Mouse (Mus musculus) midbrain, embryonic 15.5 days (tissue): ENCODE data around the gene H2-D1. TPM values are rescaled to one million over a fixed set of nuclear protein-coding genes. Genes with fewer than 3 reads are reported as not detected.

ENCODE experiments used
- ATAC-seq: fragments of 200-750 bp; cut with Nextera tagmentation; replicated peaks from 2 replicates; pipeline ENCODE4 v1.8.0; 2017; ENCODE audit warnings: moderate TSS enrichment
- H3K27ac ChIP-seq: fragments of 300-500 bp; sonication (generic); 2 replicates; pipeline ENCODE4 v1.5.1; 2015; ENCODE audit warnings: mild to moderate bottlenecking, inconsistent platforms
- H3K27me3 ChIP-seq: fragments of 300-500 bp; sonication (generic); replicated peaks from 2 replicates; pipeline ENCODE4 v1.6.1; 2015; ENCODE audit warnings: inconsistent platforms
- H3K36me3 ChIP-seq: fragments of 300-500 bp; sonication (generic); replicated peaks from 2 replicates; pipeline ENCODE4 v1.6.1; 2015; ENCODE audit warnings: inconsistent platforms
- H3K4me1 ChIP-seq: fragments of 300-500 bp; sonication (generic); 2 replicates; pipeline ENCODE4 v1.6.1; 2015; ENCODE audit warnings: inconsistent platforms
- H3K4me2 ChIP-seq: fragments of 300-500 bp; sonication (generic); 2 replicates; pipeline ENCODE4 v1.6.1; 2015; ENCODE audit warnings: inconsistent platforms, mild to moderate bottlenecking, moderate library complexity
- H3K4me3 ChIP-seq: fragments of 300-500 bp; sonication (generic); 2 replicates; pipeline ENCODE4 v1.5.1; 2015; ENCODE audit warnings: mild to moderate bottlenecking, inconsistent platforms
- H3K9ac ChIP-seq: fragments of 300-500 bp; sonication (generic); 2 replicates; pipeline ENCODE4 v1.6.1; 2015; ENCODE audit warnings: mild to moderate bottlenecking, inconsistent platforms
- H3K9me3 ChIP-seq: fragments of 300-500 bp; sonication (generic); 2 replicates; pipeline ENCODE4 v1.6.1; 2016; ENCODE audit warnings: inconsistent platforms
- WGBS: fragments of 180-500 bp; shearing (Covaris S2); methylation state at CpG from one replicate; pipeline ENCODE4 v1.1.7; 2015; ENCODE audit warnings: mixed read lengths; 5-methylcytosine and 5-hydroxymethylcytosine counted together
- polyA plus RNA-seq: library from polyadenylated mRNA; unstranded; fragments of >200 nt; fragmentation: Nextera tagmentation; extraction: Ambion mirVana; gene quantifications from 2 replicates; pipeline ENCODE4 v1.2.1, GENCODE M21; 2015

The H2-D1 gene
- polyA plus RNA-seq, 1 experiment from 2014 or later, result 93.4 TPM

- ATAC-seq, result peak; percentile 43
- Histone ChIP-seq H3K9ac (peak overlapping the region; percentile 98), H3K27ac (peak overlapping the region; percentile 99), H3K4me1 (peaks cover 47% of the 10 kb centered on the region), H3K36me3 (peaks cover 31% of the 10 kb centered on the region), H3K4me3 (peak overlapping the region; percentile 98), H3K27me3 (no peaks in the 10 kb centered on the region), H3K9me3 (no peaks in the 10 kb centered on the region), H3K4me2 (peak overlapping the region; percentile 82)
- whole genome bisulfite sequencing, result under 1% methylated on average over 55 of the region's 55 CpGs
These were observed 20.3 kb upstream of the H2-D1 start for GRCm38 (mm10) chr17:35242015-35242941.

GRCm38 (mm10) chr17:35243086-35243485 lies 19.4 kb upstream of the H2-D1 start:
- H3K4me2 ChIP-seq, result peak overlapping the region; percentile 82
- H3K4me1 ChIP-seq, result peaks cover 46% of the 10 kb centered on the region
- no peak for ATAC-seq
- H3K36me3 ChIP-seq, result peaks cover 38% of the 10 kb centered on the region
- 3% methylated on average over 16 of the region's 16 CpGs for WGBS
- H3K4me3 ChIP-seq, result peak overlapping the region; percentile 98
- H3K27ac ChIP-seq, result peak overlapping the region; percentile 99
- H3K9ac ChIP-seq, result peak overlapping the region; percentile 98
- no peaks in the 10 kb centered on the region for H3K9me3 ChIP-seq
- no peaks in the 10 kb centered on the region for H3K27me3 ChIP-seq

GRCm38 (mm10) chr17:35244999-35245398 lies 17.5 kb upstream of the H2-D1 start:
- no peak for ATAC-seq
- no peaks in the 10 kb centered on the region for H3K27me3 ChIP-seq
- H3K4me3 ChIP-seq, result peak overlapping the region; percentile 98; the same call in 1 of the 2 replicates
- H3K9ac ChIP-seq, result no peak overlapping the region
- peaks cover 45% of the 10 kb centered on the region for H3K4me1 ChIP-seq
- H3K36me3 ChIP-seq, result peaks cover 57% of the 10 kb centered on the region
- H3K27ac ChIP-seq, result no peak overlapping the region
- 60% methylated on average over 2 of the region's 2 CpGs for WGBS
- H3K4me2 ChIP-seq, result peak overlapping the region; percentile 82
- H3K9me3 ChIP-seq, result no peaks in the 10 kb centered on the region

- no peak overlapping the region for H3K9ac ChIP-seq
- whole genome bisulfite sequencing, result 79% methylated on average over 15 of the region's 15 CpGs
- no peak overlapping the region for H3K27ac ChIP-seq
- peak overlapping the region; percentile 82 for H3K4me2 ChIP-seq
- H3K4me1 ChIP-seq, result peaks cover 35% of the 10 kb centered on the region
- H3K36me3 ChIP-seq, result peaks cover 67% of the 10 kb centered on the region
- ATAC-seq, result no peak
- no peak overlapping the region for H3K4me3 ChIP-seq
- H3K27me3 ChIP-seq, result no peaks in the 10 kb centered on the region
- no peaks in the 10 kb centered on the region for H3K9me3 ChIP-seq
These were observed 16.6 kb upstream of the H2-D1 start for GRCm38 (mm10) chr17:35245731-35246623.

- no peak overlapping the region for H3K4me3 ChIP-seq
- H3K4me2 ChIP-seq, result no peak overlapping the region
- peaks cover 76% of the 10 kb centered on the region for H3K36me3 ChIP-seq
- no peaks in the 10 kb centered on the region for H3K9me3 ChIP-seq
- H3K9ac ChIP-seq, result no peak overlapping the region
- H3K27me3 ChIP-seq, result no peaks in the 10 kb centered on the region
- WGBS, result 90% methylated on average over 7 of the region's 7 CpGs
- H3K27ac ChIP-seq, result no peak overlapping the region
- peaks cover 35% of the 10 kb centered on the region for H3K4me1 ChIP-seq
- ATAC-seq, result no peak
These were observed 15.4 kb upstream of the H2-D1 start for GRCm38 (mm10) chr17:35247144-35247543.

GRCm38 (mm10) chr17:35248986-35249385 lies 13.5 kb upstream of the H2-D1 start:
- H3K9ac ChIP-seq, result no peak overlapping the region
- H3K4me3 ChIP-seq, result no peak overlapping the region
- H3K4me1 ChIP-seq, result peaks cover 29% of the 10 kb centered on the region
- peaks cover 94% of the 10 kb centered on the region for H3K36me3 ChIP-seq
- 85% methylated on average over 14 of the region's 14 CpGs for WGBS
- no peak overlapping the region for H3K4me2 ChIP-seq
- no peak for ATAC-seq
- no peaks in the 10 kb centered on the region for H3K27me3 ChIP-seq
- H3K27ac ChIP-seq, result no peak overlapping the region
- H3K9me3 ChIP-seq, result no peaks in the 10 kb centered on the region

- no peak for ATAC-seq
- WGBS, result 85% methylated on average over 19 of the region's 19 CpGs
- H3K4me2 ChIP-seq, result no peak overlapping the region
- H3K27me3 ChIP-seq, result no peaks in the 10 kb centered on the region
- H3K4me3 ChIP-seq, result no peak overlapping the region
- H3K9ac ChIP-seq, result no peak overlapping the region
- H3K36me3 ChIP-seq, result peaks cover 92% of the 10 kb centered on the region
- no peak overlapping the region for H3K27ac ChIP-seq
- H3K9me3 ChIP-seq, result no peaks in the 10 kb centered on the region
- H3K4me1 ChIP-seq, result peaks cover 23% of the 10 kb centered on the region
These were observed 12.9 kb upstream of the H2-D1 start for GRCm38 (mm10) chr17:35249451-35250197.

- Histone ChIP-seq H3K4me2 (no peak overlapping the region), H3K27ac (no peak overlapping the region), H3K36me3 (peaks cover 84% of the 10 kb centered on the region), H3K9me3 (no peaks in the 10 kb centered on the region), H3K4me1 (peaks cover 14% of the 10 kb centered on the region), H3K4me3 (no peak overlapping the region), H3K9ac (no peak overlapping the region), H3K27me3 (no peaks in the 10 kb centered on the region)
- whole genome bisulfite sequencing, result 92% methylated on average over 3 of the region's 3 CpGs
- no peak for ATAC-seq
These were observed 12.0 kb upstream of the H2-D1 start for GRCm38 (mm10) chr17:35250348-35251120.

- H3K9me3 ChIP-seq, result no peaks in the 10 kb centered on the region
- no peak for ATAC-seq
- H3K4me3 ChIP-seq, result no peak overlapping the region
- H3K4me2 ChIP-seq, result no peak overlapping the region
- peaks cover 7% of the 10 kb centered on the region for H3K4me1 ChIP-seq
- no peak overlapping the region for H3K27ac ChIP-seq
- H3K36me3 ChIP-seq, result peaks cover 77% of the 10 kb centered on the region
- WGBS, result 83% methylated on average over 15 of the region's 15 CpGs
- no peaks in the 10 kb centered on the region for H3K27me3 ChIP-seq
- no peak overlapping the region for H3K9ac ChIP-seq
These were observed 11.3 kb upstream of the H2-D1 start for GRCm38 (mm10) chr17:35251162-35251719.

- no peak overlapping the region for H3K4me3 ChIP-seq
- H3K4me1 ChIP-seq, result 0 out of 2 replicates have a peak, but pooled peaks cover 4% of the 10 kb centered on the region
- no peaks in the 10 kb centered on the region for H3K9me3 ChIP-seq
- no peak overlapping the region for H3K27ac ChIP-seq
- WGBS, result 87% methylated on average over 5 of the region's 5 CpGs
- H3K4me2 ChIP-seq, result no peak overlapping the region
- H3K27me3 ChIP-seq, result no peaks in the 10 kb centered on the region
- ATAC-seq, result no peak
- H3K36me3 ChIP-seq, result peaks cover 69% of the 10 kb centered on the region
- H3K9ac ChIP-seq, result no peak overlapping the region
These were observed 10.5 kb upstream of the H2-D1 start for GRCm38 (mm10) chr17:35251981-35252380.
